Mouse (Mus musculus): ENCODE results near the gene Plcl2. TPM values are rescaled to one million over a fixed set of nuclear protein-coding genes. Genes with fewer than 3 reads are reported as not detected.

Gene Plcl2
- polyA plus RNA-seq, 1 experiment, result 4.3 TPM

- Histone ChIP-seq H3ac (ENCODE audit: control insufficient read depth, insufficient read length, low read depth) (no peak overlapping the region), H3K27me3 (ENCODE audit: control insufficient read depth, insufficient read depth, insufficient read length) (no peaks in the 10 kb centered on the region), H3K4me3 (ENCODE audit: insufficient read depth, poor library complexity, severe bottlenecking) (no peak overlapping the region), H3K36me3 (ENCODE audit: control insufficient read depth, insufficient read depth) (no peaks in the 10 kb centered on the region), H3K79me3 (ENCODE audit: low read depth) (no peaks in the 10 kb centered on the region), H3K79me2 (ENCODE audit: control insufficient read depth, insufficient read depth) (no peaks in the 10 kb centered on the region)
- TF ChIP-seq MAX (IDR thresholded peaks at IDR 0.05) (no peak), CTCF (IDR thresholded peaks at IDR 0.05; ENCODE audit: control insufficient read depth, insufficient read depth, insufficient read length) (no peak), FOSL1 (IDR thresholded peaks at IDR 0.05; ENCODE audit: insufficient read depth, low read length, poor library complexity, severe bottlenecking) (no peak), MYOD1 (IDR thresholded peaks at IDR 0.05; ENCODE audit: control insufficient read depth, insufficient read length, low read depth) (no peak), USF1 (IDR thresholded peaks at IDR 0.05; ENCODE audit: low read depth) (no peak), CEBPB (IDR thresholded peaks at IDR 0.05; ENCODE audit: low read depth) (no peak), MYOG (IDR thresholded peaks at IDR 0.05; ENCODE audit: control insufficient read depth, extremely low read depth, insufficient read length) (no peak)
Measured at GRCm38 (mm10) chr17:50648757-50649419, 139.7 kb downstream of the Plcl2 start.

DNA sequence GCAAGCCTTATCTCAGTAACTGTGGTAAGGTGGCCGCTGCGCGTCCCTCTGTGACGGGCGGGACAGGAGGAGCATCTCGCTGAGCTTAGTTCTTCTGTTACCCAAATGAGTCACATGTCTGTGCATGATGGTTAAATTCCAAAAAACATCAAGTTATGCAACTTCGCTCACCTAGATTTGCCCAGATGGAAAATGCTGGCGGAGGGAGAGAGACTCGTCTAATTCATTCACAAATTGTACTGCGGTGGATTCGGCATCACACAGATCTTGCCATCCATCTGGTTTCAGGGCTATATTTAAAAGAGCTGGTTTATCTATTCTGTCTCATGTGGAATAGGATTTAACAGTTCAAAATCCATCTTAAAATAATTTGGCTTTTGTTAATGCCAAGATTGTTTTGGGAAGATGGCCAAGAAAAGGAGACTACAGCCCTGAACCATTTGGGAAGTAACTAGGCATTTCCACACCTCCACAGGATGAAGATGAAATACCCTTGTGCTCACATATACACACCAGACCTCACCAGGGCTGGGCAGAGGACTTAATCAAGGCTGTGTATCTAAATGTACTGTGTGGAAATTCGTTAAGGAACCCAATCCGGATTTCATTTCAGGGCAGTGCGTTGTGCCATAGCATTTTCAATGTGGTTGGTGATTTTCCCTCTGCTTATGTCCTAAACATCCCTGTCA, 141.5 kb downstream of the Plcl2 start:
- no peak for TF ChIP-seq MYOD1 (IDR thresholded peaks at IDR 0.05; ENCODE audit: control insufficient read depth, insufficient read length, low read depth)
- TF ChIP-seq CEBPB (IDR thresholded peaks at IDR 0.05; ENCODE audit: low read depth), result no peak
- no peak for TF ChIP-seq FOSL1 (IDR thresholded peaks at IDR 0.05; ENCODE audit: insufficient read depth, low read length, poor library complexity, severe bottlenecking)
- TF ChIP-seq CTCF (IDR thresholded peaks at IDR 0.05; ENCODE audit: control insufficient read depth, insufficient read depth, insufficient read length), result no peak
- no peak for TF ChIP-seq MAX (IDR thresholded peaks at IDR 0.05)
- no peak for TF ChIP-seq MYOG (IDR thresholded peaks at IDR 0.05; ENCODE audit: control insufficient read depth, extremely low read depth, insufficient read length)
- TF ChIP-seq USF1 (IDR thresholded peaks at IDR 0.05; ENCODE audit: low read depth), result no peak
- H3K27me3 ChIP-seq (ENCODE audit: control insufficient read depth, insufficient read depth, insufficient read length), result no peaks in the 10 kb centered on the region
- no peak overlapping the region for H3ac ChIP-seq (ENCODE audit: control insufficient read depth, insufficient read length, low read depth)
- no peaks in the 10 kb centered on the region for H3K79me3 ChIP-seq (ENCODE audit: low read depth)
- H3K4me3 ChIP-seq (ENCODE audit: insufficient read depth, poor library complexity, severe bottlenecking), result no peak overlapping the region
- H3K36me3 ChIP-seq (ENCODE audit: control insufficient read depth, insufficient read depth), result no peaks in the 10 kb centered on the region
- H3K79me2 ChIP-seq (ENCODE audit: control insufficient read depth, insufficient read depth), result no peaks in the 10 kb centered on the region

GRCm38 (mm10) chr17:50654741-50655415, 145.7 kb downstream of the Plcl2 start:
- no peak for TF ChIP-seq CEBPB (IDR thresholded peaks at IDR 0.05; ENCODE audit: low read depth)
- no peak for TF ChIP-seq CTCF (IDR thresholded peaks at IDR 0.05; ENCODE audit: control insufficient read depth, insufficient read depth, insufficient read length)
- TF ChIP-seq USF1 (IDR thresholded peaks at IDR 0.05; ENCODE audit: low read depth), result no peak
- TF ChIP-seq MYOD1 (IDR thresholded peaks at IDR 0.05; ENCODE audit: control insufficient read depth, insufficient read length, low read depth), result no peak
- TF ChIP-seq MYOG (IDR thresholded peaks at IDR 0.05; ENCODE audit: control insufficient read depth, extremely low read depth, insufficient read length), result no peak
- TF ChIP-seq MAX (IDR thresholded peaks at IDR 0.05), result no peak
- no peak for TF ChIP-seq FOSL1 (IDR thresholded peaks at IDR 0.05; ENCODE audit: insufficient read depth, low read length, poor library complexity, severe bottlenecking)
- no peaks in the 10 kb centered on the region for H3K36me3 ChIP-seq (ENCODE audit: control insufficient read depth, insufficient read depth)
- H3K27me3 ChIP-seq (ENCODE audit: control insufficient read depth, insufficient read depth, insufficient read length), result no peaks in the 10 kb centered on the region
- H3K79me2 ChIP-seq (ENCODE audit: control insufficient read depth, insufficient read depth), result no peaks in the 10 kb centered on the region
- H3ac ChIP-seq (ENCODE audit: control insufficient read depth, insufficient read length, low read depth), result no peak overlapping the region
- no peaks in the 10 kb centered on the region for H3K79me3 ChIP-seq (ENCODE audit: low read depth)
- H3K4me3 ChIP-seq (ENCODE audit: insufficient read depth, poor library complexity, severe bottlenecking), result no peak overlapping the region

GRCm38 (mm10) chr17:50655416-50655776, 146.2 kb downstream of the Plcl2 start:
- Histone ChIP-seq H3K79me3 (ENCODE audit: low read depth) (no peaks in the 10 kb centered on the region), H3K79me2 (ENCODE audit: control insufficient read depth, insufficient read depth) (no peaks in the 10 kb centered on the region)
- TF ChIP-seq CTCF (IDR thresholded peaks at IDR 0.05; ENCODE audit: control insufficient read depth, insufficient read depth, insufficient read length) (no peak), MYOG (IDR thresholded peaks at IDR 0.05; ENCODE audit: control insufficient read depth, extremely low read depth, insufficient read length) (no peak), CEBPB (IDR thresholded peaks at IDR 0.05; ENCODE audit: low read depth) (no peak), FOSL1 (IDR thresholded peaks at IDR 0.05; ENCODE audit: insufficient read depth, low read length, poor library complexity, severe bottlenecking) (no peak), USF1 (IDR thresholded peaks at IDR 0.05; ENCODE audit: low read depth) (no peak), MYOD1 (IDR thresholded peaks at IDR 0.05; ENCODE audit: control insufficient read depth, insufficient read length, low read depth) (no peak), MAX (IDR thresholded peaks at IDR 0.05) (no peak)

GRCm38 (mm10) chr17:50657321-50657720, 148.1 kb downstream of the Plcl2 start:
- no peak overlapping the region for H3ac ChIP-seq (ENCODE audit: control insufficient read depth, insufficient read length, low read depth)
- no peak overlapping the region for H3K4me3 ChIP-seq (ENCODE audit: insufficient read depth, poor library complexity, severe bottlenecking)
- H3K79me2 ChIP-seq (ENCODE audit: control insufficient read depth, insufficient read depth), result no peaks in the 10 kb centered on the region
- no peaks in the 10 kb centered on the region for H3K79me3 ChIP-seq (ENCODE audit: low read depth)
- no peaks in the 10 kb centered on the region for H3K36me3 ChIP-seq (ENCODE audit: control insufficient read depth, insufficient read depth)
- TF ChIP-seq CTCF (IDR thresholded peaks at IDR 0.05; ENCODE audit: control insufficient read depth, insufficient read depth, insufficient read length) (no peak), MAX (IDR thresholded peaks at IDR 0.05) (no peak), MYOD1 (IDR thresholded peaks at IDR 0.05; ENCODE audit: control insufficient read depth, insufficient read length, low read depth) (no peak), FOSL1 (IDR thresholded peaks at IDR 0.05; ENCODE audit: insufficient read depth, low read length, poor library complexity, severe bottlenecking) (no peak), USF1 (IDR thresholded peaks at IDR 0.05; ENCODE audit: low read depth) (no peak), MYOG (IDR thresholded peaks at IDR 0.05; ENCODE audit: control insufficient read depth, extremely low read depth, insufficient read length) (no peak), CEBPB (IDR thresholded peaks at IDR 0.05; ENCODE audit: low read depth) (no peak)
- H3K27me3 ChIP-seq (ENCODE audit: control insufficient read depth, insufficient read depth, insufficient read length), result no peaks in the 10 kb centered on the region

More at GRCm38 (mm10) chr17:50655416-50655776, 146.2 kb downstream of the Plcl2 start:
- Histone ChIP-seq H3ac (ENCODE audit: control insufficient read depth, insufficient read length, low read depth) (no peak overlapping the region), H3K4me3 (ENCODE audit: insufficient read depth, poor library complexity, severe bottlenecking) (no peak overlapping the region), H3K36me3 (ENCODE audit: control insufficient read depth, insufficient read depth) (no peaks in the 10 kb centered on the region), H3K27me3 (ENCODE audit: control insufficient read depth, insufficient read depth, insufficient read length) (no peaks in the 10 kb centered on the region)

Data from C2C12 (cell line).